Mouse (Mus musculus) liver, postnatal 0 days (tissue): ENCODE measurements around the gene Gm20388.

Experiments
- CTCF ChIP-seq: sonication (generic); IDR thresholded peaks from 2 replicates; pipeline ENCODE4 v1.5.1; 2016; ENCODE audit warnings: antibody characterized with exemption, low read depth
- EP300 ChIP-seq: IDR thresholded peaks from 2 replicates; pipeline ENCODE4 v1.6.1; 2016; ENCODE audit warnings: antibody characterized with exemption, low read depth, mild to moderate bottlenecking

GRCm38 (mm10) chr8:122554786-122555185 lies 2644.1 kb downstream of the Gm20388 start:
- TF ChIP-seq CTCF: no peak
- TF ChIP-seq EP300: no peak
